13 mouse cellular contexts compared by ENCODE assay signal in the genomic region with DNA sequence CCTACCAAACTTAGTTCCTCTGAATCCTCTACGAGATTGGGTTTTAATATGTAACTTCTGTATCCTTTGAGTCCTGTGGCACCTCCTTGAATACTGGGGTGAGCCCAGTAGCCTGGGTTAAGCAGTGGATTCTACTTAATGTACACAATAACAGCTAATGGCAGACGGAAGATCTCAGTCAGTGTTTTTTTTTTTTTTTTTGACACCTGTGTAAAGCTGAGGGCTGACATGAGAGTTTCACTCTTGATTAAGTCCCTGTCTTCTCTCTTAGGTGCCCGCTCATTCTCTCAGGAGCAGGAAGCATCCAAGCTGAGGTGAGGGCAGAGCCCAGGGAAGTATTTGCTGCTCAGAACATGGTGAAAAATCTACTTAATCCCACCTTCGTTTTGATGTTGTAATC.
"Had no signal": no experiment of that assay in that cellular context is flagged by ENCODE, and none has a peak within 500 bp of the region (broad histone marks: within the 10 kb centered on the region; RNA-seq: fewer than 3 reads in every experiment).

No protein-coding gene starts in this region.

- H3K9ac ChIP-seq: lung, embryonic 14.5 days; midbrain, embryonic 12.5 days; neural tube, embryonic 12.5 days; stomach, embryonic 15.5 days had no signal

- H3K9me3 ChIP-seq: megakaryocyte, embryonic 14.5 days; midbrain, embryonic 12.5 days; neural tube, embryonic 12.5 days; stomach, embryonic 15.5 days had no signal

- H3K4me1 ChIP-seq: stomach, embryonic 15.5 days had no signal

- H3K27ac ChIP-seq: midbrain, embryonic 12.5 days; neural tube, embryonic 12.5 days; stomach, embryonic 15.5 days; stomach, postnatal 0 days had no signal

- H3K4me2 ChIP-seq: lung, embryonic 14.5 days; midbrain, embryonic 12.5 days; neural tube, embryonic 12.5 days; stomach, embryonic 15.5 days had no signal

- H3K4me3 ChIP-seq: megakaryocyte, embryonic 14.5 days; midbrain, embryonic 12.5 days; neural tube, embryonic 12.5 days; stomach, embryonic 15.5 days had no signal

- H3K27me3 ChIP-seq: megakaryocyte, embryonic 14.5 days; midbrain, embryonic 12.5 days; neural tube, embryonic 12.5 days; stomach, embryonic 15.5 days had no signal

- DNase-seq: lung, adult 18-20 months; lung, embryonic 14.5 days; lung, postnatal 10 days; lung, postnatal 4 days; right cerebral cortex, postnatal 14 days; thymus, adult 2 months; thymus, postnatal 25 days; thymus, postnatal 4 days had no signal

- H3K36me3 ChIP-seq: midbrain, embryonic 12.5 days; neural tube, embryonic 12.5 days; stomach, embryonic 15.5 days had no signal
